Mouse (Mus musculus) testis, postnatal 10 days (tissue): Measurements from ENCODE around the gene Asah2.
A peak's percentile ranks its signal among the peaks of the same experiment; 100 is the strongest.
"Not testable (repeated sequence)": the region's sequence is repeated elsewhere in the genome, so short reads cannot be mapped to it uniquely, and the experiment has no call there.

Experiments
- DNase-seq: peaks from one replicate; pipeline ENCODE4 v3.0.0; 2021; ENCODE audit warnings: low spot score

The Asah2 gene

GRCm38 (mm10) chr19:32107771-32108306, at the start of gene Asah2:
Gene Asah2, minus strand, starts transcription at chr19:32108211.
- peak; percentile 78 for DNase-seq

- DNase-seq, result no peak
These were observed 49.0 kb upstream of the Asah2 start for GRCm38 (mm10) chr19:32157045-32157444.

- no peak for DNase-seq
These were observed 44.5 kb upstream of the Asah2 start for GRCm38 (mm10) chr19:32152529-32152928.

GRCm38 (mm10) chr19:32148710-32149109, 40.7 kb upstream of the Asah2 start:
- no peak for DNase-seq

GRCm38 (mm10) chr19:32142383-32142782, 34.4 kb upstream of the Asah2 start:
- no peak for DNase-seq

- no peak for DNase-seq
These were observed 30.5 kb upstream of the Asah2 start for GRCm38 (mm10) chr19:32138361-32139088.

GRCm38 (mm10) chr19:32137904-32138303, 29.9 kb upstream of the Asah2 start:
- DNase-seq, result no peak

GRCm38 (mm10) chr19:32136888-32137625, 29.0 kb upstream of the Asah2 start:
- no peak for DNase-seq

- not testable (repeated sequence) for DNase-seq
These were observed 23.9 kb upstream of the Asah2 start for GRCm38 (mm10) chr19:32131707-32132488.

- no peak for DNase-seq
These were observed 21.3 kb upstream of the Asah2 start for GRCm38 (mm10) chr19:32129281-32129680.

GRCm38 (mm10) chr19:32127180-32127850, 19.3 kb upstream of the Asah2 start:
- no peak for DNase-seq

GRCm38 (mm10) chr19:32124155-32124554, 16.1 kb upstream of the Asah2 start:
- no peak for DNase-seq

GRCm38 (mm10) chr19:32123196-32123595, 15.2 kb upstream of the Asah2 start:
- peak; percentile 10 for DNase-seq

GRCm38 (mm10) chr19:32120798-32121197, 12.8 kb upstream of the Asah2 start:
- peak; percentile 11 for DNase-seq

- DNase-seq, result no peak
These were observed 11.7 kb upstream of the Asah2 start for GRCm38 (mm10) chr19:32119666-32120065.

GRCm38 (mm10) chr19:32118496-32118895, 10.5 kb upstream of the Asah2 start:
- no peak for DNase-seq

GRCm38 (mm10) chr19:32117484-32118018, 9.5 kb upstream of the Asah2 start:
- no peak for DNase-seq

GRCm38 (mm10) chr19:32111866-32112790, 4.1 kb upstream of the Asah2 start:
- DNase-seq, result no peak

GRCm38 (mm10) chr19:32106750-32107149, 1.3 kb downstream of the Asah2 start:
- DNase-seq, result no peak

- DNase-seq, result no peak
These were observed 3.8 kb downstream of the Asah2 start for GRCm38 (mm10) chr19:32104217-32104616.

- DNase-seq, result no peak
These were observed 5.1 kb downstream of the Asah2 start for GRCm38 (mm10) chr19:32102976-32103300.
